Mouse (Mus musculus) hindbrain, embryonic 15.5 days (tissue): Measurements from ENCODE around the gene Kpna2. TPM values are rescaled to one million over a fixed set of nuclear protein-coding genes. Genes with fewer than 3 reads are reported as not detected.

Experiments used
- ATAC-seq: fragments of 200-750 bp; cut with Nextera tagmentation; 2 replicates; pipeline ENCODE4 v1.8.0; 2017; ENCODE audit warnings: low read depth, moderate number of reproducible peaks, moderate TSS enrichment; ENCODE audit not compliant: low FRiP score
- H3K27ac ChIP-seq: fragments of 300-500 bp; sonication (generic); replicated peaks from 2 replicates; pipeline ENCODE4 v1.5.1; 2015; ENCODE audit warnings: mild to moderate bottlenecking, inconsistent platforms
- H3K27me3 ChIP-seq: fragments of 300-500 bp; sonication (generic); 2 replicates; pipeline ENCODE4 v1.6.1; 2015; ENCODE audit warnings: control low read depth, inconsistent platforms
- H3K36me3 ChIP-seq: fragments of 300-500 bp; sonication (generic); 2 replicates; pipeline ENCODE4 v1.6.1; 2015; ENCODE audit warnings: control low read depth, inconsistent platforms
- H3K4me1 ChIP-seq: fragments of 300-500 bp; sonication (generic); replicated peaks from 2 replicates; pipeline ENCODE4 v1.6.1; 2015; ENCODE audit warnings: control low read depth, inconsistent platforms
- H3K4me2 ChIP-seq: fragments of 300-500 bp; sonication (generic); 2 replicates; pipeline ENCODE4 v1.6.1; 2015; ENCODE audit warnings: moderate library complexity, mild to moderate bottlenecking, inconsistent platforms
- H3K4me3 ChIP-seq: fragments of 300-500 bp; sonication (generic); 2 replicates; pipeline ENCODE4 v1.5.1; 2015; ENCODE audit warnings: mild to moderate bottlenecking, inconsistent platforms
- H3K9ac ChIP-seq: fragments of 300-500 bp; sonication (generic); 2 replicates; pipeline ENCODE4 v1.6.1; 2015; ENCODE audit warnings: inconsistent platforms
- H3K9me3 ChIP-seq: fragments of 300-500 bp; sonication (generic); 2 replicates; pipeline ENCODE4 v1.6.1; 2016; ENCODE audit warnings: control low read depth, inconsistent platforms
- WGBS: fragments of 180-500 bp; shearing (Covaris S2); methylation state at CpG from one replicate; pipeline ENCODE4 v1.1.7; 2015; 5-methylcytosine and 5-hydroxymethylcytosine counted together
- polyA plus RNA-seq: library from polyadenylated mRNA; unstranded; fragments of >200 nt; fragmentation: Nextera tagmentation; extraction: Ambion mirVana; gene quantifications from 2 replicates; pipeline ENCODE4 v1.2.1, GENCODE M21; 2015

Gene Kpna2
- polyA plus RNA-seq = 166 and 182 TPM in 2 replicates

GRCm38 (mm10) chr11:106999151-106999948 lies at the start of gene Kpna2:
Gene Kpna2 (minus strand): TSS chr11:106999541.
- H3K4me1 ChIP-seq = peaks cover 14% of the 10 kb centered on the region
- peak within 1 kb of the TSS; percentile 63 for H3K4me2 ChIP-seq
- H3K27ac ChIP-seq = peak within 1 kb of the TSS; percentile 89
- ATAC-seq = peak; percentile 94
- no peaks in the 10 kb centered on the region for H3K27me3 ChIP-seq
- WGBS = under 1% methylated on average over 61 of the region's 62 CpGs
- H3K4me3 ChIP-seq = peak within 1 kb of the TSS; percentile 93
- H3K9ac ChIP-seq = peak within 1 kb of the TSS; percentile 74
- H3K36me3 ChIP-seq = peaks cover 25% of the 10 kb centered on the region
- no peaks in the 10 kb centered on the region for H3K9me3 ChIP-seq

- no peak overlapping the region for H3K27ac ChIP-seq
- no peak for ATAC-seq
- 89% methylated on average over 15 of the region's 15 CpGs for WGBS
- H3K4me1 ChIP-seq = no peaks in the 10 kb centered on the region
- H3K27me3 ChIP-seq = no peaks in the 10 kb centered on the region
- peaks cover 34% of the 10 kb centered on the region for H3K36me3 ChIP-seq
- H3K4me3 ChIP-seq = no peak overlapping the region
- H3K9ac ChIP-seq = no peak overlapping the region
- no peaks in the 10 kb centered on the region for H3K9me3 ChIP-seq
- no peak overlapping the region for H3K4me2 ChIP-seq
Observed at GRCm38 (mm10) chr11:107046766-107047620, 47.7 kb upstream of the Kpna2 start.

- no peaks in the 10 kb centered on the region for H3K27me3 ChIP-seq
- WGBS = 91% methylated on average over 4 of the region's 4 CpGs
- no peak for ATAC-seq
- H3K9ac ChIP-seq = no peak overlapping the region
- no peak overlapping the region for H3K4me3 ChIP-seq
- peaks cover 44% of the 10 kb centered on the region for H3K36me3 ChIP-seq
- H3K4me1 ChIP-seq = no peaks in the 10 kb centered on the region
- H3K4me2 ChIP-seq = no peak overlapping the region
- no peaks in the 10 kb centered on the region for H3K9me3 ChIP-seq
- no peak overlapping the region for H3K27ac ChIP-seq
Observed at GRCm38 (mm10) chr11:107045546-107045945, 46.2 kb upstream of the Kpna2 start.

GRCm38 (mm10) chr11:107044321-107044720 lies 45.0 kb upstream of the Kpna2 start:
- Histone ChIP-seq H3K4me3 (no peak overlapping the region), H3K27me3 (no peaks in the 10 kb centered on the region), H3K4me2 (no peak overlapping the region), H3K9me3 (no peaks in the 10 kb centered on the region), H3K4me1 (no peaks in the 10 kb centered on the region), H3K9ac (no peak overlapping the region), H3K27ac (0 out of 2 replicates have a peak overlapping the region, but pooled peaks have one; percentile 12), H3K36me3 (peaks cover 52% of the 10 kb centered on the region)
- peak; percentile 59; the same call in 1 of the 2 replicates for ATAC-seq
- 57% methylated on average over 5 of the region's 5 CpGs for WGBS

GRCm38 (mm10) chr11:107043361-107043760 lies 44.0 kb upstream of the Kpna2 start:
- Histone ChIP-seq H3K27ac (no peak overlapping the region), H3K36me3 (peaks cover 59% of the 10 kb centered on the region), H3K4me2 (no peak overlapping the region), H3K9ac (no peak overlapping the region), H3K27me3 (no peaks in the 10 kb centered on the region), H3K4me1 (no peaks in the 10 kb centered on the region), H3K4me3 (no peak overlapping the region), H3K9me3 (no peaks in the 10 kb centered on the region)
- WGBS = 94% methylated on average over 11 of the region's 11 CpGs
- ATAC-seq = no peak

- no peak for ATAC-seq
- Histone ChIP-seq H3K4me2 (no peak overlapping the region), H3K27ac (no peak overlapping the region), H3K4me1 (no peaks in the 10 kb centered on the region), H3K4me3 (no peak overlapping the region), H3K9me3 (no peaks in the 10 kb centered on the region), H3K36me3 (peaks cover 59% of the 10 kb centered on the region), H3K9ac (no peak overlapping the region), H3K27me3 (no peaks in the 10 kb centered on the region)
- WGBS = 85% methylated on average over 3 of the region's 3 CpGs
Observed at GRCm38 (mm10) chr11:107041396-107041795, 42.1 kb upstream of the Kpna2 start.

GRCm38 (mm10) chr11:107039417-107039816 lies 40.1 kb upstream of the Kpna2 start:
- no peak overlapping the region for H3K4me3 ChIP-seq
- peaks cover 58% of the 10 kb centered on the region for H3K36me3 ChIP-seq
- no peaks in the 10 kb centered on the region for H3K4me1 ChIP-seq
- 97% methylated on average over 5 of the region's 5 CpGs for WGBS
- no peak for ATAC-seq
- no peak overlapping the region for H3K9ac ChIP-seq
- H3K27me3 ChIP-seq = no peaks in the 10 kb centered on the region
- no peaks in the 10 kb centered on the region for H3K9me3 ChIP-seq
- no peak overlapping the region for H3K27ac ChIP-seq
- no peak overlapping the region for H3K4me2 ChIP-seq

- Histone ChIP-seq H3K4me2 (no peak overlapping the region), H3K4me1 (no peaks in the 10 kb centered on the region), H3K27ac (no peak overlapping the region), H3K27me3 (no peaks in the 10 kb centered on the region), H3K36me3 (peaks cover 20% of the 10 kb centered on the region), H3K4me3 (no peak overlapping the region), H3K9me3 (no peaks in the 10 kb centered on the region), H3K9ac (no peak overlapping the region)
- WGBS = 84% methylated on average over 10 of the region's 10 CpGs
- no peak for ATAC-seq
Observed at GRCm38 (mm10) chr11:107034085-107034810, 34.9 kb upstream of the Kpna2 start.

- H3K27ac ChIP-seq = no peak overlapping the region
- peaks cover 11% of the 10 kb centered on the region for H3K4me1 ChIP-seq
- H3K27me3 ChIP-seq = no peaks in the 10 kb centered on the region
- H3K9ac ChIP-seq = no peak overlapping the region
- no peak overlapping the region for H3K4me3 ChIP-seq
- H3K36me3 ChIP-seq = peaks cover 4% of the 10 kb centered on the region; the same call in 1 of the 2 replicates
- WGBS = 28% methylated on average over 7 of the region's 7 CpGs
- no peaks in the 10 kb centered on the region for H3K9me3 ChIP-seq
- ATAC-seq = no peak
- H3K4me2 ChIP-seq = no peak overlapping the region
Observed at GRCm38 (mm10) chr11:107031635-107032034, 32.3 kb upstream of the Kpna2 start.

- Histone ChIP-seq H3K4me3 (no peak overlapping the region), H3K4me1 (peaks cover 32% of the 10 kb centered on the region), H3K9ac (no peak overlapping the region), H3K36me3 (no peaks in the 10 kb centered on the region), H3K9me3 (no peaks in the 10 kb centered on the region), H3K27ac (no peak overlapping the region), H3K4me2 (no peak overlapping the region), H3K27me3 (no peaks in the 10 kb centered on the region)
- ATAC-seq = no peak
- WGBS = 54% methylated on average over 19 of the region's 19 CpGs
Observed at GRCm38 (mm10) chr11:107029536-107029935, 30.2 kb upstream of the Kpna2 start.

GRCm38 (mm10) chr11:107028754-107029153 lies 29.4 kb upstream of the Kpna2 start:
- Histone ChIP-seq H3K4me3 (peak overlapping the region; percentile 58), H3K9ac (peak overlapping the region; percentile 53; the same call in 1 of the 2 replicates), H3K4me2 (peak overlapping the region; percentile 97), H3K27ac (peak overlapping the region; percentile 89), H3K27me3 (no peaks in the 10 kb centered on the region), H3K9me3 (no peaks in the 10 kb centered on the region), H3K36me3 (no peaks in the 10 kb centered on the region), H3K4me1 (peaks cover 37% of the 10 kb centered on the region)
- WGBS = 67% methylated on average over 6 of the region's 6 CpGs
- ATAC-seq = no peak
